ENCODE assay signal across 29 mouse cellular contexts in the genomic region with DNA sequence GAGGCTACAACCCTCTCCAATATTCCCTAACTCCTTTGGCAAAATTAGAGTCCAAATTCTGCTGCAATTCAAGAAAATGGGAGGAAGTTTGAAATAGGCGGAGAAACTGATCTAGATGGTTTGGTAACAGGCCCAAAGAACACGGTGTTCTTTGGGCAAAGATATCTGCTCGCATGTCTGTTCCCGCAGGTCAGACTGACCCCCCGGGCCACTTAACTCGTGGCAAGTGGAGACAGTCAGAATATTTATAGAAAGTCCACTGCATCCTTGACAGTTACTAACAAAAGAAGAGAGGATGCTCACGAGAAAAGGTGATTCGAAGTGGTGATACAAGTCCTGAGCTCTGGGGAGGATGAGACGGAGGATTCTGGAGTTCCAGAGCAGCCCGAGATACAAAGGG. TPM values are rescaled to one million over a fixed set of nuclear protein-coding genes. Genes with fewer than 3 reads are reported as not detected.
A peak's percentile ranks its signal among the peaks of the same experiment; 100 is the strongest.
DNase-seq lines count a peak whose midpoint lies in the region; ATAC-seq and TF ChIP-seq lines count a peak whose summit lies in the region.
"Had no signal": no experiment of that assay in that cellular context is flagged by ENCODE, and none has a peak within 500 bp of the region (broad histone marks: within the 10 kb centered on the region; RNA-seq: fewer than 3 reads in every experiment).

No protein-coding gene starts in this region.

- peaks cover 2% of the 10 kb centered on the region; the same call in 1 of the 2 replicates for H3K4me1 ChIP-seq in heart, adult 2 months (ENCODE audit: control insufficient read depth, insufficient read depth, low read length)
- peaks cover 3% of the 10 kb centered on the region for H3K4me1 ChIP-seq in heart, embryonic 11.5 days (ENCODE audit: control insufficient read depth, insufficient read depth, low read length)
- no peaks in the 10 kb centered on the region for H3K4me1 ChIP-seq in lung, embryonic 15.5 days
- H3K4me1 ChIP-seq in lung, adult 2 months (ENCODE audit: control insufficient read depth, insufficient read depth, low read length), result peaks cover 2% of the 10 kb centered on the region; the same call in 1 of the 2 replicates
- H3K4me1 ChIP-seq: embryonic facial prominence, embryonic 13.5 days; forebrain, embryonic 10.5 days; forebrain, embryonic 15.5 days; limb, embryonic 10.5 days; limb, embryonic 15.5 days; liver, embryonic 13.5 days; midbrain, embryonic 13.5 days; neural tube, embryonic 13.5 days had no signal

- H3K79me2 ChIP-seq in heart, adult 2 months (replicated peaks; ENCODE audit: control insufficient read depth, insufficient read depth, low read length), result no peaks in the 10 kb centered on the region

- 0 out of 2 replicates have a peak, but pooled peaks have one; percentile 25 for TF ChIP-seq EP300 in heart, adult 2 months (IDR thresholded peaks at IDR 0.05; ENCODE audit: insufficient read depth, low read depth, low read length)

- no peaks in the 10 kb centered on the region for H3K9me3 ChIP-seq in heart, embryonic 11.5 days (replicated peaks; ENCODE audit: control insufficient read depth, low read length)
- H3K9me3 ChIP-seq in lung, embryonic 15.5 days, result no peaks in the 10 kb centered on the region
- H3K9me3 ChIP-seq: embryonic facial prominence, embryonic 13.5 days; forebrain, embryonic 15.5 days; heart, embryonic 15.5 days; limb, embryonic 10.5 days; limb, embryonic 15.5 days; liver, embryonic 13.5 days; neural tube, embryonic 13.5 days had no signal

- ATAC-seq in heart, embryonic 11.5 days (replicated peaks; ENCODE audit: insufficient number of reproducible peaks, low FRiP score, low TSS enrichment), result no peak
- ATAC-seq in lung, embryonic 15.5 days (ENCODE audit: borderline replicate concordance, extremely low read depth, low FRiP score, low TSS enrichment), result no peak
- no peak for ATAC-seq in cerebellum, adult (ENCODE audit: insufficient number of reproducible peaks, low FRiP score, low TSS enrichment)
- ATAC-seq: forebrain, embryonic 15.5 days; intestine, postnatal 0 days; midbrain, embryonic 13.5 days had no signal

- H3K36me3 ChIP-seq in heart, adult 2 months (ENCODE audit: control insufficient read depth, insufficient read depth, low read length), result no peaks in the 10 kb centered on the region
- no peaks in the 10 kb centered on the region for H3K36me3 ChIP-seq in heart, embryonic 11.5 days (ENCODE audit: control insufficient read depth, insufficient read depth, low read length)
- no peaks in the 10 kb centered on the region for H3K36me3 ChIP-seq in lung, embryonic 15.5 days
- H3K36me3 ChIP-seq: embryonic facial prominence, embryonic 13.5 days; forebrain, embryonic 10.5 days; forebrain, embryonic 15.5 days; heart, embryonic 15.5 days; limb, embryonic 10.5 days; limb, embryonic 15.5 days; liver, embryonic 13.5 days; midbrain, embryonic 13.5 days; neural tube, embryonic 13.5 days had no signal

- TF ChIP-seq POLR2A in heart, adult 2 months (IDR thresholded peaks at IDR 0.05; ENCODE audit: insufficient read depth, low read depth, low read length), result no peak
- TF ChIP-seq POLR2A in lung, adult 2 months (IDR thresholded peaks at IDR 0.05; ENCODE audit: borderline replicate concordance, extremely low read depth, low read depth, low read length), result no peak

- WGBS in heart, adult 2 months, result 56% methylated on average over 10 of the region's 10 CpGs
- 60% methylated on average over 10 of the region's 10 CpGs for WGBS in heart, embryonic 11.5 days (ENCODE audit: insufficient replicate concordance)
- 70% methylated on average over 10 of the region's 10 CpGs for WGBS in lung, embryonic 15.5 days
- WGBS in lung, adult 2 months, result 66% methylated on average over 10 of the region's 10 CpGs

- DNase-seq in heart, adult 2 months, result peak in 1 of 2 experiments; percentile 33
- DNase-seq in lung, adult 2 months, result no peak
- peak; percentile 62 for DNase-seq in testis, postnatal 14 days (ENCODE audit: low spot score)
- no peak for DNase-seq in testis, postnatal 10 days (ENCODE audit: low spot score)
- DNase-seq: adrenal gland, postnatal 25 days; cerebellum, adult 18-20 months; cerebellum, postnatal 10 days; gastrocnemius, postnatal 36 days; kidney, postnatal 14 days; layer of hippocampus, adult 9-11 months; liver, embryonic 13.5 days; right cerebral cortex, adult 18-20 months; spleen, adult 18-20 months; thymus, adult 2 months; thymus, postnatal 36 days had no signal

- TF ChIP-seq CTCF in heart, adult 2 months (IDR thresholded peaks at IDR 0.05), result no peak
- no peak for TF ChIP-seq CTCF in lung, adult 2 months (IDR thresholded peaks at IDR 0.05; ENCODE audit: insufficient read depth, low read length)

- no peaks in the 10 kb centered on the region for H3K27me3 ChIP-seq in heart, adult 2 months (ENCODE audit: control insufficient read depth, insufficient read depth, low read length)
- H3K27me3 ChIP-seq in heart, embryonic 11.5 days (ENCODE audit: control insufficient read depth, insufficient read depth, low read length), result no peaks in the 10 kb centered on the region
- no peaks in the 10 kb centered on the region for H3K27me3 ChIP-seq in lung, embryonic 15.5 days
- H3K27me3 ChIP-seq: embryonic facial prominence, embryonic 13.5 days; forebrain, embryonic 15.5 days; heart, embryonic 15.5 days; limb, embryonic 15.5 days; midbrain, embryonic 13.5 days; neural tube, embryonic 13.5 days had no signal

- H3K4me2 ChIP-seq in heart, embryonic 11.5 days, result no peak overlapping the region
- H3K4me2 ChIP-seq in lung, embryonic 15.5 days, result no peak overlapping the region
- H3K4me2 ChIP-seq: embryonic facial prominence, embryonic 13.5 days; forebrain, embryonic 15.5 days; heart, embryonic 15.5 days; hindbrain, embryonic 14.5 days; limb, embryonic 15.5 days; liver, embryonic 13.5 days; midbrain, embryonic 13.5 days; neural tube, embryonic 13.5 days had no signal

- no peak overlapping the region; the same call in 1 of the 2 replicates for H3K4me3 ChIP-seq in heart, adult 2 months
- H3K4me3 ChIP-seq in heart, embryonic 11.5 days (ENCODE audit: low read depth, low read length), result no peak overlapping the region
- H3K4me3 ChIP-seq in lung, embryonic 15.5 days, result no peak overlapping the region
- no peak overlapping the region for H3K4me3 ChIP-seq in lung, adult 2 months (replicated peaks; ENCODE audit: extremely low read depth, low read depth, low read length)
- H3K4me3 ChIP-seq: embryonic facial prominence, embryonic 13.5 days; forebrain, embryonic 10.5 days; forebrain, embryonic 15.5 days; heart, embryonic 15.5 days; limb, embryonic 10.5 days; limb, embryonic 15.5 days; liver, embryonic 13.5 days; megakaryocyte, embryonic 14.5 days; midbrain, embryonic 13.5 days; neural tube, embryonic 13.5 days had no signal

- H3K9ac ChIP-seq in heart, adult 2 months (ENCODE audit: low read depth, low read length), result 0 out of 2 replicates have a peak overlapping the region, but pooled peaks have one; percentile 8
- H3K9ac ChIP-seq in heart, embryonic 11.5 days (ENCODE audit: low read depth, low read length), result no peak overlapping the region
- H3K9ac ChIP-seq in lung, embryonic 15.5 days, result no peak overlapping the region
- H3K9ac ChIP-seq: embryonic facial prominence, embryonic 13.5 days; forebrain, embryonic 15.5 days; heart, embryonic 15.5 days; hindbrain, embryonic 14.5 days; limb, embryonic 15.5 days; liver, embryonic 13.5 days; midbrain, embryonic 13.5 days; neural tube, embryonic 13.5 days had no signal

- intact Hi-C loops in heart, adult 2 months (cut with DNase I), result no loop called here

- H3K27ac ChIP-seq in heart, adult 2 months, result peak overlapping the region; percentile 87
- H3K27ac ChIP-seq in heart, embryonic 11.5 days (ENCODE audit: low read depth, low read length), result no peak overlapping the region
- H3K27ac ChIP-seq in lung, embryonic 15.5 days, result peak overlapping the region; percentile 79
- H3K27ac ChIP-seq: embryonic facial prominence, embryonic 13.5 days; forebrain, embryonic 10.5 days; forebrain, embryonic 15.5 days; heart, embryonic 15.5 days; hindbrain, embryonic 14.5 days; limb, embryonic 10.5 days; limb, embryonic 15.5 days; liver, embryonic 13.5 days; midbrain, embryonic 13.5 days; neural tube, embryonic 13.5 days had no signal

RNA-seq across cellular contexts. Expression of a gene that starts 10.7 kb away (rescaled TPM):
- total RNA-seq in heart, adult 2 months (2021), result 10 to 100 TPM; 65.6 to 76.2 TPM
- polyA plus RNA-seq in heart, adult 2 months (2012; rRNA removed), result 27.0 and 38.5 TPM in 2 replicates
- 13.6 and 26.4 TPM in 2 replicates for polyA plus RNA-seq in heart, embryonic 11.5 days (2014; fragmentation: Nextera tagmentation; extraction: Ambion mirVana)
- 13.1 and 13.3 TPM in 2 replicates for polyA plus RNA-seq in lung, embryonic 15.5 days (2015; fragmentation: Nextera tagmentation; extraction: Ambion mirVana)
- polyA plus RNA-seq in lung, adult 2 months (2012; rRNA removed), result 35.1 and 37.7 TPM in 2 replicates
